Mouse (Mus musculus): ENCODE data around the gene Kcns1.

DNA sequence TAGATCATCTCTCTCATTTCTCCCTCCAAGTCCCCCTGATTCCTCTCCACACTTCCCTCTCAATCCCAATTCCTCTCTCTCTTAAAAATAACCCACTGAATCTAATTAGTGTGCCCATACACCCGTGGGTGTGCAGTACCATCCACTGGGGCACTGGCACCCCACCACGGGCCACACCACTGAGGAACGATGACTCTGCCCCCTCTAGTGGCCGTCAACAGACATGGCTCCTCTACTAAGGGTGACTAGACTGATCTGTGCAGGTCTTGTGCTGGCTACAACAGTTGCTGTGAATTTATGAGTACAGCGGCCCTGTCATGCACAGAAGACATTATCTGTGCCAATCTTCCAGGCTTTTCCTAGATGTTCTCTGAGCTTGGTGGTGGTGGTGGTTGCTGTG, 17.8 kb upstream of the Kcns1 start:
- TF ChIP-seq EP300 (IDR thresholded peaks at IDR 0.05; ENCODE audit: low read length) = no peak
- no peak for TF ChIP-seq RCOR1 (conservative IDR thresholded peaks at IDR 0.05; ENCODE audit: low read depth, low read length)
- no peak for TF ChIP-seq MEF2A (IDR thresholded peaks at IDR 0.05; ENCODE audit: borderline replicate concordance, low read depth, low read length)
- no peak for TF ChIP-seq MXI1 (IDR thresholded peaks at IDR 0.05; ENCODE audit: low read depth, low read length)
- TF ChIP-seq MAFK (IDR thresholded peaks at IDR 0.05; ENCODE audit: insufficient replicate concordance, low read length) = no peak
- no peak for TF ChIP-seq JUN (IDR thresholded peaks at IDR 0.05; ENCODE audit: insufficient read depth, low read depth, low read length)
- TF ChIP-seq ETS1 (conservative IDR thresholded peaks at IDR 0.05; ENCODE audit: low read depth, low read length) = no peak
- TF ChIP-seq E2F4 (IDR thresholded peaks at IDR 0.05; ENCODE audit: insufficient replicate concordance, low read depth, low read length) = no peak
- no peak for TF ChIP-seq POLR2A (IDR thresholded peaks at IDR 0.05; ENCODE audit: low read depth, low read length)
- TF ChIP-seq ZKSCAN1 (IDR thresholded peaks at IDR 0.05; ENCODE audit: borderline replicate concordance, low read depth, low read length) = no peak
